Mouse (Mus musculus) C2C12 (cell line): ENCODE measurements around the gene Mybpc3.

ENCODE experiments used
- CTCF ChIP-seq: IDR thresholded peaks from one replicate; pipeline ENCODE4 v1.5.1; 2011; ENCODE audit not compliant: control insufficient read depth, insufficient read depth, insufficient read length
- MYOD1 ChIP-seq: IDR thresholded peaks from one replicate; pipeline ENCODE4 v1.6.1; 2011; ENCODE audit warnings: low read depth; ENCODE audit not compliant: control insufficient read depth, insufficient read length
- USF1 ChIP-seq: IDR thresholded peaks from one replicate; pipeline ENCODE4 v1.6.1; 2011; ENCODE audit warnings: low read depth, mild to moderate bottlenecking, control low read depth, moderate library complexity

GRCm38 (mm10) chr2:91077957-91078313 is 40.0 kb upstream of the Mybpc3 start:
- no peak for TF ChIP-seq USF1
- no peak for TF ChIP-seq CTCF
- TF ChIP-seq MYOD1 = no peak
